Mouse (Mus musculus) limb, embryonic 11.5 days (tissue): ENCODE measurements around the gene Tapbp. TPM values are rescaled to one million over a fixed set of nuclear protein-coding genes. Genes with fewer than 3 reads are reported as not detected.
"Not testable (repeated sequence)": the region's sequence is repeated elsewhere in the genome, so short reads cannot be mapped to it uniquely, and the experiment has no call there.

Experiments used
- ATAC-seq: fragments of 200-750 bp; cut with Nextera tagmentation; 2 replicates; pipeline ENCODE4 v1.8.0; 2017; ENCODE audit warnings: low read depth; ENCODE audit not compliant: insufficient number of reproducible peaks, low FRiP score, low TSS enrichment
- DNase-seq: peaks from one replicate; pipeline ENCODE4 v3.0.0-alpha.2; 2015; ENCODE audit warnings: low spot score
- H3K27ac ChIP-seq: fragments of 300-500 bp; sonication (generic); replicated peaks from 2 replicates; pipeline ENCODE4 v1.5.1; 2014; ENCODE audit warnings: low read depth, mild to moderate bottlenecking, low read length
- H3K27me3 ChIP-seq: fragments of 300-500 bp; sonication (generic); 2 replicates; pipeline ENCODE4 v1.6.1; 2014; ENCODE audit warnings: mild to moderate bottlenecking, low read length, mixed read lengths; ENCODE audit not compliant: control insufficient read depth, insufficient read depth
- H3K36me3 ChIP-seq: fragments of 300-500 bp; sonication (generic); 2 replicates; pipeline ENCODE4 v1.6.1; 2014; ENCODE audit warnings: mild to moderate bottlenecking, low read length, moderate library complexity, mixed read lengths; ENCODE audit not compliant: control insufficient read depth, insufficient read depth
- H3K4me1 ChIP-seq: fragments of 300-500 bp; sonication (generic); 2 replicates; pipeline ENCODE4 v1.6.1; 2014; ENCODE audit warnings: low read length, mixed read lengths; ENCODE audit not compliant: control insufficient read depth, insufficient read depth
- H3K4me2 ChIP-seq: fragments of 300-500 bp; sonication (generic); 2 replicates; pipeline ENCODE4 v1.6.1; 2014; ENCODE audit warnings: low read depth, mild to moderate bottlenecking, moderate library complexity; ENCODE audit not compliant: severe bottlenecking
- H3K4me3 ChIP-seq: fragments of 300-500 bp; sonication (generic); 2 replicates; pipeline ENCODE4 v1.5.1; 2014; ENCODE audit warnings: low read depth, low read length
- H3K9ac ChIP-seq: fragments of 300-500 bp; sonication (generic); 2 replicates; pipeline ENCODE4 v1.6.1; 2014; ENCODE audit warnings: mild to moderate bottlenecking, low read length
- H3K9me3 ChIP-seq: fragments of 300-500 bp; sonication (generic); 2 replicates; pipeline ENCODE4 v1.6.1; 2016; ENCODE audit warnings: low read length; ENCODE audit not compliant: control insufficient read depth
- WGBS: fragments of 180-500 bp; shearing (Covaris S2); extraction: QIAGEN DNeasy Blood & Tissue Kit; methylation state at CpG from one replicate; pipeline ENCODE4 v1.1.7; 2014; 5-methylcytosine and 5-hydroxymethylcytosine counted together
- polyA plus RNA-seq: library from polyadenylated mRNA; unstranded; fragments of >200 nt; fragmentation: Nextera tagmentation; extraction: Ambion mirVana; gene quantifications from 2 replicates; pipeline ENCODE4 v1.2.1, GENCODE M21; 2014

The Tapbp gene
- polyA plus RNA-seq, result 12.5 and 14.8 TPM in 2 replicates

GRCm38 (mm10) chr17:33915671-33916250, at the start of gene Tapbp, which contains the start of gene Zbtb22:
Gene Tapbp, plus strand, starts transcription at chr17:33915899.
Gene Zbtb22, plus strand, starts transcription at chr17:33915904.
- Histone ChIP-seq H3K36me3 (peaks cover 34% of the 10 kb centered on the region), H3K27ac (peak within 1 kb of the TSS; percentile 83), H3K27me3 (no peaks in the 10 kb centered on the region), H3K4me3 (peak within 1 kb of the TSS; percentile 59), H3K9ac (peak within 1 kb of the TSS; percentile 56), H3K9me3 (no peaks in the 10 kb centered on the region), H3K4me2 (peak within 1 kb of the TSS; percentile 54), H3K4me1 (peaks cover 18% of the 10 kb centered on the region; the same call in 1 of the 2 replicates)
- WGBS, result under 1% methylated on average over 31 of the region's 34 CpGs
- ATAC-seq (peak; percentile 89), DNase-seq (peak; percentile 95)

GRCm38 (mm10) chr17:33873537-33873936, 42.2 kb upstream of the Tapbp start, which contains the start of gene Gm7029:
Gene Gm7029, plus strand, starts transcription at chr17:33873837.
- H3K9me3 ChIP-seq, DNase-seq, H3K4me3 ChIP-seq, ATAC-seq, H3K27me3 ChIP-seq, H3K36me3 ChIP-seq, H3K9ac ChIP-seq, H3K4me1 ChIP-seq, H3K4me2 ChIP-seq, H3K27ac ChIP-seq: not testable (repeated sequence)
- WGBS, result 79% methylated on average over 4 of the region's 12 CpGs

DNA sequence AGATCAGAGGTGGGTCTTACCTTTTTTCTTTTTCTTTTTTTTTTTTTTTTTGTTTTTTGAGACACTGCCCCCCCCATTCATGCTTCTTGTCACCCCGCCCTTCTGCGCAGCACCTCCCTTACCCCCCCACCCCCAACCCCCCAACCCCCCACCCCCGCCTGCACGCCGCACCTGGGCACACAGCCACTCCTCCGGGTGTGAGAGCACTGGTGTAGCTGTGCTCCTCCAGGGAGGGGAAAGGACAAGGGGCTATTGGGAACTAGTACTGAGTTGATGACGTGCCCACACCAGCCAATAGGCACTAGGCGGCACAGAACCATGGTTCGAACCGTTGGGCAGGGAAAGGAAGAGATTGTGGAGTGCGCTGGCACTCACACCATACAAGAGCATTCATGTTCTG, 41.3 kb upstream of the Tapbp start:
- no peak overlapping the region for H3K27ac ChIP-seq
- H3K4me3 ChIP-seq, result no peak overlapping the region
- no peak overlapping the region for H3K9ac ChIP-seq
- no peak for ATAC-seq
- 84% methylated on average over 11 of the region's 11 CpGs for WGBS
- no peaks in the 10 kb centered on the region for H3K27me3 ChIP-seq
- no peaks in the 10 kb centered on the region for H3K9me3 ChIP-seq
- no peaks in the 10 kb centered on the region for H3K4me1 ChIP-seq
- peaks cover 7% of the 10 kb centered on the region; the same call in 1 of the 2 replicates for H3K36me3 ChIP-seq
- H3K4me2 ChIP-seq, result no peak overlapping the region
- no peak for DNase-seq

DNA sequence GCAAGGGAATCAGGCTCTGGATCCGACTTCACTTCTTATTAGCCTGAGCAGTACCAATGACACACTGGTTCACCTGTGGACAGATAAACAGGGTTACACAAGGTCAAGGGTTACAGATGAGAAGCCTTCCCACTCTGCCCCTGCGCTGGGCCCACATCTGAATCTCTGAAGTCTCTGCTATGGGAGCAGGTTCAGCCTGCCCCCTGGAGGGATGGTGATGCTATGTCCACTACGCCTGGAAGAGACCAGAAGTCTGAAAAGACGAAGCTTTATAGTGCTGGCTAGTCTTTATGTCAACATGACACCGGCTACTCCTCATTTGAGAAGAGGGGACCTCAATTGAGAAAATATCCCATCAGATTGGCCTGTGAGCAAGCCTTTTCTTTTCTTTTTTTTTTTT, 39.9 kb upstream of the Tapbp start:
- H3K4me2 ChIP-seq, ATAC-seq, H3K9me3 ChIP-seq, H3K9ac ChIP-seq, H3K4me3 ChIP-seq, H3K4me1 ChIP-seq, H3K27me3 ChIP-seq, H3K27ac ChIP-seq: not testable (repeated sequence)
- DNase-seq, result peak; percentile 26
- 82% methylated on average over 5 of the region's 5 CpGs for WGBS
- peaks cover 13% of the 10 kb centered on the region; the same call in 1 of the 2 replicates for H3K36me3 ChIP-seq

GRCm38 (mm10) chr17:33884320-33884719, 31.4 kb upstream of the Tapbp start:
- not testable (repeated sequence) for DNase-seq, H3K27ac ChIP-seq, H3K4me3 ChIP-seq, ATAC-seq, H3K9ac ChIP-seq, H3K27me3 ChIP-seq, H3K4me1 ChIP-seq, H3K9me3 ChIP-seq, H3K4me2 ChIP-seq
- peaks cover 22% of the 10 kb centered on the region for H3K36me3 ChIP-seq
- WGBS, result 86% methylated on average over 9 of the region's 11 CpGs

- H3K27ac ChIP-seq, ATAC-seq, DNase-seq, H3K9me3 ChIP-seq, H3K36me3 ChIP-seq, H3K27me3 ChIP-seq, H3K4me2 ChIP-seq, H3K4me3 ChIP-seq, H3K4me1 ChIP-seq, H3K9ac ChIP-seq: not testable (repeated sequence)
- WGBS, result 62% methylated on average over 2 of the region's 2 CpGs
These were observed 27.9 kb upstream of the Tapbp start for GRCm38 (mm10) chr17:33887802-33888201.

DNA sequence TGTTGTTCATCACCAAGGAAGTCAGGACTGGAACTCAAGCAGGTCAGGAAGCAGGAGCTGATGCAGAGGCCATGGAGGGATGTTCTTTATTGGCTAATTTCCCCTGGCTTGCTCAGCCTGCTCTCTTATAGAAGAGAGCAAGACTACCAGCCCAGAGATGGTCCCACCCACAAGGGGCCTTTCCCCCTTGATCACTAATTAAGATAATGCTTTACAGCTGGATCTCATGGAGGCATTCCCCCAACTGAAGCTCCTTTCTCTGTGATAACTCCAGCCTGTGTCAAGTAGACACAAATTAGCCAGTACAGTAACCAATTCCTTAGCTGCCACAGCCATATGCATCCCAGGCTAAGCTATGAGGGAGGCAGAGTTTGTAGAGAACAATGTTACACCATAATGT, 27.5 kb upstream of the Tapbp start:
- not testable (repeated sequence) for H3K4me3 ChIP-seq, H3K36me3 ChIP-seq, H3K27me3 ChIP-seq, H3K9ac ChIP-seq, H3K4me1 ChIP-seq, H3K27ac ChIP-seq, ATAC-seq, H3K4me2 ChIP-seq, H3K9me3 ChIP-seq, DNase-seq

- H3K36me3 ChIP-seq, H3K27me3 ChIP-seq, H3K27ac ChIP-seq, H3K9me3 ChIP-seq, H3K4me1 ChIP-seq: not testable (repeated sequence)
- Histone ChIP-seq H3K9ac (peak overlapping the region; percentile 73), H3K4me2 (peak overlapping the region; percentile 60), H3K4me3 (peak overlapping the region; percentile 60)
- DNase-seq (peak; percentile 30), ATAC-seq (peak; percentile 54; the same call in 1 of the 2 replicates)
- WGBS, result under 1% methylated on average over 38 of the region's 44 CpGs
These were observed 25.7 kb upstream of the Tapbp start for GRCm38 (mm10) chr17:33889941-33890532.
